Mouse (Mus musculus) liver, embryonic 11.5 days (tissue): ENCODE results near the gene Gfod2. TPM values are rescaled to one million over a fixed set of nuclear protein-coding genes. Genes with fewer than 3 reads are reported as not detected.

Experiments used
- ATAC-seq: fragments of 200-750 bp; cut with Nextera tagmentation; replicated peaks from 2 replicates; pipeline ENCODE4 v1.8.0; 2017; ENCODE audit warnings: moderate number of reproducible peaks, mild to moderate bottlenecking, moderate TSS enrichment, moderate library complexity; ENCODE audit not compliant: low FRiP score
- DNase-seq: peaks from one replicate; pipeline ENCODE4 v3.0.0-alpha.2; 2017; ENCODE audit warnings: low spot score
- H3K27ac ChIP-seq: fragments of 300-500 bp; sonication (generic); 2 replicates; pipeline ENCODE4 v1.5.1; 2014; ENCODE audit warnings: mild to moderate bottlenecking, low read depth, low read length, control low read depth
- H3K27me3 ChIP-seq: fragments of 300-500 bp; sonication (generic); replicated peaks from 2 replicates; pipeline ENCODE4 v1.6.1; 2014; ENCODE audit warnings: low read length, mixed read lengths; ENCODE audit not compliant: control insufficient read depth, insufficient read depth
- H3K36me3 ChIP-seq: fragments of 300-500 bp; sonication (generic); 2 replicates; pipeline ENCODE4 v1.6.1; 2014; ENCODE audit warnings: mild to moderate bottlenecking, low read length, moderate library complexity, mixed read lengths; ENCODE audit not compliant: control insufficient read depth, insufficient read depth
- H3K4me1 ChIP-seq: fragments of 300-500 bp; sonication (generic); replicated peaks from 2 replicates; pipeline ENCODE4 v1.6.1; 2014; ENCODE audit warnings: low read length, mixed read lengths; ENCODE audit not compliant: control insufficient read depth, insufficient read depth
- H3K4me2 ChIP-seq: fragments of 300-500 bp; sonication (generic); 2 replicates; pipeline ENCODE4 v1.6.1; 2014; ENCODE audit warnings: mild to moderate bottlenecking, control low read depth, moderate library complexity
- H3K4me3 ChIP-seq: fragments of 300-500 bp; sonication (generic); 2 replicates; pipeline ENCODE4 v1.5.1; 2014; ENCODE audit warnings: low read depth, low read length, control low read depth
- H3K9ac ChIP-seq: fragments of 300-500 bp; sonication (generic); 2 replicates; pipeline ENCODE4 v1.6.1; 2014; ENCODE audit warnings: low read depth, low read length, control low read depth
- H3K9me3 ChIP-seq: fragments of 300-500 bp; sonication (generic); 2 replicates; pipeline ENCODE4 v1.6.1; 2016; ENCODE audit warnings: low read length, inconsistent platforms, mixed read lengths; ENCODE audit not compliant: control insufficient read depth
- WGBS: fragments of 180-500 bp; shearing (Covaris S2); extraction: QIAGEN DNeasy Blood & Tissue Kit; methylation state at CpG from one replicate; pipeline ENCODE4 v1.1.7; 2014; 5-methylcytosine and 5-hydroxymethylcytosine counted together
- polyA plus RNA-seq: library from polyadenylated mRNA; unstranded; fragments of >200 nt; fragmentation: Nextera tagmentation; extraction: Ambion mirVana; gene quantifications from 2 replicates; pipeline ENCODE4 v1.2.1, GENCODE M21; 2014

Gfod2 gene
- polyA plus RNA-seq, 1 experiment from 2014 or later: 9.0 TPM

GRCm38 (mm10) chr8:105695080-105695780, 63.2 kb downstream of the Gfod2 start:
- no peak overlapping the region for H3K27ac ChIP-seq
- peaks cover 4% of the 10 kb centered on the region; the same call in 1 of the 2 replicates for H3K27me3 ChIP-seq
- peaks cover 16% of the 10 kb centered on the region for H3K36me3 ChIP-seq
- peaks cover 26% of the 10 kb centered on the region for H3K4me1 ChIP-seq
- ATAC-seq (no peak), DNase-seq (no peak)
- H3K9me3 ChIP-seq: no peaks in the 10 kb centered on the region
- H3K9ac ChIP-seq: no peak overlapping the region
- no peak overlapping the region for H3K4me3 ChIP-seq
- no peak overlapping the region for H3K4me2 ChIP-seq
- 75% methylated on average over 30 of the region's 30 CpGs for WGBS

- Histone ChIP-seq H3K36me3 (peaks cover 16% of the 10 kb centered on the region), H3K4me2 (peak overlapping the region; percentile 97), H3K4me1 (peaks cover 20% of the 10 kb centered on the region), H3K27me3 (peaks cover 4% of the 10 kb centered on the region; the same call in 1 of the 2 replicates), H3K9me3 (no peaks in the 10 kb centered on the region), H3K4me3 (peak overlapping the region; percentile 47), H3K9ac (peak overlapping the region; percentile 46; the same call in 1 of the 2 replicates), H3K27ac (no peak overlapping the region)
- no peak for DNase-seq
- no peak; the same call in 1 of the 2 replicates for ATAC-seq
- WGBS: 20% methylated on average over 40 of the region's 40 CpGs
Measured at GRCm38 (mm10) chr8:105694051-105694799, 64.2 kb downstream of the Gfod2 start.

DNA sequence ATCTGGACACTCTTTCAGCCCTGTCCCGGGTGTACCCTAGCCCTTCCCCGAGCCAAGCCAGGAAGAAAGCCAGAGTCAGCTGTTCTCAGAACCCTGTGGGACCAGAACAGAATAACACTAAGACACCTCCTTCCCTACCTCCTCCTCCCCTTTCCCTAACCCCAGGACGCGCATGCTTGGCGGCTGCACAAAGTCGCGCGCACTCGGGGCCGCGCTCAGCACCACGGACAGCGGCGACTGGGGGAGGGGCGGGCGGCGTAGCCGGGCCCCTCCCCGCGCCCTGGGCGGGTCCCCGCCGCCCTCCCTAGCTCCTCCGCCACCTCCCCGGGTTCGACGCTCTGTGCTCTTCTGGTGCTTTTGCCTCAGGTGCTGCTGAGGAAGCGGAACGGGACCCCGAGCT, 64.8 kb downstream of the Gfod2 start:
- DNase-seq (peak; percentile 83), ATAC-seq (peak; percentile 69)
- peaks cover 13% of the 10 kb centered on the region for H3K36me3 ChIP-seq
- WGBS: 4% methylated on average over 30 of the region's 30 CpGs
- peaks cover 4% of the 10 kb centered on the region; the same call in 1 of the 2 replicates for H3K27me3 ChIP-seq
- no peaks in the 10 kb centered on the region for H3K9me3 ChIP-seq
- peaks cover 20% of the 10 kb centered on the region for H3K4me1 ChIP-seq
- H3K9ac ChIP-seq: peak overlapping the region; percentile 46; the same call in 1 of the 2 replicates
- peak overlapping the region; percentile 47 for H3K4me3 ChIP-seq
- H3K27ac ChIP-seq: no peak overlapping the region
- H3K4me2 ChIP-seq: peak overlapping the region; percentile 97

DNA sequence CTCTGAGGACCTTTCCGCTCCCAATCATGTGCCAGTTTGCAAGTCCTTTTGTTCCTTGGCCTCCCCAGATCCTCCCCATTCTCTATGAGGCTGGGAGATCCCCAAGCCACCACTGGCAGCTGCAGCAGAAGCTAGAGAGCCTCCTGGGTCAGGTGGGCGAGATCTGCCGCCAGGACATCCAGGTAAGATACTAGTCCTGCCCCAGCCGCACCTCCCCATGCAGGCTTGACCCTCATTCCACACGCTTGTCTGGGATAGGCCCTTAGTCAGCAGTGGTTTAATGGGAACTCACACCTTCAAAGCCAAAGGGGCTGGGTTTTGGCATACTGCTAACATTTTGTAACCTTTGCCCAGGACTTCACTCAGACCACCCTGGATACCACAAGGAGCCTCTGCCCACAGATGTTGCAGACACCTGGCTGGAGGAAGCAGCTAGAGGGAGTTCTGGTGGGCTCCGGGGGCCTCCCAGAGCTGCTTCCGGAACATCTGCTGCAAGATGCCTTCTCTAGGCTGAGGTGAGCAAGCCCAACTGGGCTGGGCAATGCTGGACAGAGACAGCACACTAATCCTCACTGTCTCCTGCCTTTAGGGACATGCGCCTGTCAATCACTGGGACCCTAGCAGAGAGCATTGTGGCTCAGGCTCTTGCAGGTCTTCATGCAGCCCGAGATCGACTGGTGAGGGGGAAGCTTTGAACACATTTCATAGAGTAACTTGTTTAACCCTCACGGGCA, 65.8 kb downstream of the Gfod2 start:
- 90% methylated on average over 11 of the region's 11 CpGs for WGBS
- no peak overlapping the region for H3K4me3 ChIP-seq
- peaks cover 25% of the 10 kb centered on the region for H3K4me1 ChIP-seq
- DNase-seq: no peak
- H3K27me3 ChIP-seq: peaks cover 4% of the 10 kb centered on the region; the same call in 1 of the 2 replicates
- no peaks in the 10 kb centered on the region for H3K9me3 ChIP-seq
- no peak for ATAC-seq
- H3K27ac ChIP-seq: no peak overlapping the region
- H3K9ac ChIP-seq: no peak overlapping the region
- no peak overlapping the region for H3K4me2 ChIP-seq
- H3K36me3 ChIP-seq: peaks cover 7% of the 10 kb centered on the region

- Histone ChIP-seq H3K27ac (no peak overlapping the region), H3K4me1 (peaks cover 19% of the 10 kb centered on the region), H3K4me3 (no peak overlapping the region), H3K36me3 (no peaks in the 10 kb centered on the region), H3K9me3 (no peaks in the 10 kb centered on the region), H3K27me3 (peaks cover 4% of the 10 kb centered on the region; the same call in 1 of the 2 replicates), H3K9ac (no peak overlapping the region), H3K4me2 (no peak overlapping the region)
- ATAC-seq (no peak), DNase-seq (no peak)
- 72% methylated on average over 14 of the region's 14 CpGs for WGBS
Measured at GRCm38 (mm10) chr8:105690978-105691377, 67.5 kb downstream of the Gfod2 start.

GRCm38 (mm10) chr8:105689983-105690360, 68.5 kb downstream of the Gfod2 start:
- no peak overlapping the region for H3K4me3 ChIP-seq
- H3K27ac ChIP-seq: no peak overlapping the region
- 87% methylated on average over 9 of the region's 9 CpGs for WGBS
- no peaks in the 10 kb centered on the region for H3K36me3 ChIP-seq
- no peak overlapping the region for H3K4me2 ChIP-seq
- peaks cover 4% of the 10 kb centered on the region; the same call in 1 of the 2 replicates for H3K27me3 ChIP-seq
- no peak for DNase-seq
- no peak overlapping the region for H3K9ac ChIP-seq
- H3K4me1 ChIP-seq: peaks cover 24% of the 10 kb centered on the region
- no peak for ATAC-seq
- no peaks in the 10 kb centered on the region for H3K9me3 ChIP-seq

DNA sequence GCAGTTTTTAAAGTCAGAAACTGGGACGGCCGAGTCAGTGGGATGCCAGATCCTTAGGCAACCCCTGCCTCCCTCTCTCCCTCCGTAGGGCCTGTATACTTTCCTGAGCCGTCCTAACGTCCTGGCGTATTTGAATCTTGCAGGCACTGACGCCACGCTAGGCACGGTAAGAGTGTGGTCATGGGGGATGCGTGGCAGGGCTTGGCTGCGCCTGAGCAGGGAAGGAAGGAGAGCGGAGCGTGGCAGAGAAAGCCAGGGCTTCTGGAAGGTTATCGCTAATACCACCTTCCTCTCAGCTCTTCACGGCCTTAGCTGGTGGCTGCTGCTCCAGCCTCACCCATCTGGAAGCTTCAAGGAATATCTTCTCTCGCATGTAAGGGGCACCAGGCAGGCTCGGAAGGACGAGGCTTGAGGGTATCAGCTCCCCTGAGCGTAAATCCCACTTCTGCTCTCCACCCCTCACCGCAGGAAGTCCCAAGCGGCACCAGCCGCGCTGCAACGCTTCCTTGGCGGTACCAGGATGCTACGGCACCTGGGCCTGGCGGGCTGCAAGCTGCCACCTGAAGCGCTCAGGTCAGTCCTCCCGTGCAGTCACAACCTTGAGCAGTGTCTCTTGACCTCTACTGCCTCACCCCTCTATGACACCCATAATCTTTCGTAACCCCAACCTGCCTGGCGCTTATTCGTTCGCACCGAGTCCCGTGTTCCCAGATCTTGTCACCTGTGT, 69.0 kb downstream of the Gfod2 start:
- Histone ChIP-seq H3K27ac (no peak overlapping the region), H3K9ac (no peak overlapping the region), H3K9me3 (no peaks in the 10 kb centered on the region), H3K4me1 (peaks cover 19% of the 10 kb centered on the region), H3K4me2 (no peak overlapping the region), H3K27me3 (0 out of 2 replicates have a peak, but pooled peaks cover 4% of the 10 kb centered on the region), H3K4me3 (no peak overlapping the region), H3K36me3 (no peaks in the 10 kb centered on the region)
- DNase-seq (no peak), ATAC-seq (no peak)
- 65% methylated on average over 35 of the region's 35 CpGs for WGBS

GRCm38 (mm10) chr8:105688242-105688752, 70.2 kb downstream of the Gfod2 start:
- H3K4me3 ChIP-seq: no peak overlapping the region
- H3K4me1 ChIP-seq: peaks cover 10% of the 10 kb centered on the region
- H3K4me2 ChIP-seq: no peak overlapping the region
- H3K36me3 ChIP-seq: peaks cover 6% of the 10 kb centered on the region; the same call in 1 of the 2 replicates
- 39% methylated on average over 14 of the region's 14 CpGs for WGBS
- no peak overlapping the region for H3K27ac ChIP-seq
- no peaks in the 10 kb centered on the region for H3K9me3 ChIP-seq
- ATAC-seq: no peak
- H3K9ac ChIP-seq: no peak overlapping the region
- no peak for DNase-seq
- no peaks in the 10 kb centered on the region for H3K27me3 ChIP-seq
